Mouse (Mus musculus) neural tube, embryonic 13.5 days (tissue): ENCODE measurements around the gene March1. TPM values are rescaled to one million over a fixed set of nuclear protein-coding genes. Genes with fewer than 3 reads are reported as not detected.

Source experiments
- ATAC-seq: fragments of 200-750 bp; cut with Nextera tagmentation; 2 replicates; pipeline ENCODE4 v1.8.0; 2017; ENCODE audit warnings: low read depth, mild to moderate bottlenecking, moderate TSS enrichment, moderate library complexity
- H3K27ac ChIP-seq: fragments of 300-500 bp; sonication (generic); replicated peaks from 2 replicates; pipeline ENCODE4 v1.5.1; 2015; ENCODE audit warnings: moderate library complexity, mild to moderate bottlenecking, inconsistent platforms
- H3K27me3 ChIP-seq: fragments of 300-500 bp; sonication (generic); 2 replicates; pipeline ENCODE4 v1.6.1; 2015; ENCODE audit warnings: mild to moderate bottlenecking, inconsistent platforms
- H3K36me3 ChIP-seq: fragments of 300-500 bp; sonication (generic); 2 replicates; pipeline ENCODE4 v1.6.1; 2015; ENCODE audit warnings: mild to moderate bottlenecking, inconsistent platforms
- H3K4me1 ChIP-seq: fragments of 300-500 bp; sonication (generic); replicated peaks from 2 replicates; pipeline ENCODE4 v1.6.1; 2015; ENCODE audit warnings: inconsistent platforms
- H3K4me2 ChIP-seq: fragments of 300-500 bp; sonication (generic); 2 replicates; pipeline ENCODE4 v1.6.1; 2015; ENCODE audit warnings: inconsistent platforms, mild to moderate bottlenecking, moderate library complexity
- H3K4me3 ChIP-seq: fragments of 300-500 bp; sonication (generic); 2 replicates; pipeline ENCODE4 v1.5.1; 2015; ENCODE audit warnings: mild to moderate bottlenecking, inconsistent platforms
- H3K9ac ChIP-seq: fragments of 300-500 bp; sonication (generic); 2 replicates; pipeline ENCODE4 v1.6.1; 2015; ENCODE audit warnings: moderate library complexity, mild to moderate bottlenecking, inconsistent platforms
- H3K9me3 ChIP-seq: fragments of 300-500 bp; sonication (generic); 2 replicates; pipeline ENCODE4 v1.6.1; 2016; ENCODE audit warnings: inconsistent platforms
- WGBS: fragments of 180-500 bp; shearing (Covaris S2); methylation state at CpG from one replicate; pipeline ENCODE4 v1.1.7; 2015; 5-methylcytosine and 5-hydroxymethylcytosine counted together
- polyA plus RNA-seq: library from polyadenylated mRNA; unstranded; fragments of >200 nt; fragmentation: Nextera tagmentation; extraction: Ambion mirVana; gene quantifications from 2 replicates; pipeline ENCODE4 v1.2.1, GENCODE M21; 2015

Gene March1
- polyA plus RNA-seq, 1 experiment from 2014 or later: 23.8 TPM

DNA sequence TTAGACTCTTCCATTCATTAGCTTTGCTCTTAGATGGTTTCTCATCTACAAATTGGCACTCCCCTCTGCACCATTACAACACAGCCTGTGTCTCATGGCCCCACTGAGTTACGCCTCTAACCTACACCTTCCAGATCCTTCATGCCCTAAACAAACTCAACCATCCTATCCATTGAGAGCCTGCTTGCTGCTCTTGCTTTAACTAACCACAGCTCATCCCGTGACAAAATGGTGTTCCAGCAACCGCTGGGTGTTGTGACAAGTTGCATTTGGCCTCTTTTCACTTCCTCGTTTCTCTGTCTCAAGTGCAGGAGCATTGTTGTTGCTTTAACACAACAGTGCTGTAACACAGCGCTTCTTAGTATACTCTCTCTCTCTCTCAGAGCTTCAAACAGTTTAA is 826.4 kb downstream of the March1 start:
- Histone ChIP-seq H3K9me3 (no peaks in the 10 kb centered on the region), H3K4me3 (no peak overlapping the region), H3K9ac (no peak overlapping the region), H3K27me3 (no peaks in the 10 kb centered on the region), H3K27ac (no peak overlapping the region), H3K36me3 (no peaks in the 10 kb centered on the region), H3K4me1 (no peaks in the 10 kb centered on the region), H3K4me2 (no peak overlapping the region)
- no peak for ATAC-seq
- 78% methylated on average over 5 of the region's 5 CpGs for WGBS

GRCm38 (mm10) chr8:66445351-66445750 is 827.7 kb downstream of the March1 start:
- Histone ChIP-seq H3K27ac (no peak overlapping the region), H3K4me2 (no peak overlapping the region), H3K4me3 (no peak overlapping the region), H3K9ac (no peak overlapping the region), H3K9me3 (no peaks in the 10 kb centered on the region), H3K4me1 (no peaks in the 10 kb centered on the region), H3K36me3 (no peaks in the 10 kb centered on the region), H3K27me3 (no peaks in the 10 kb centered on the region)
- ATAC-seq: no peak
- 76% methylated on average over 3 of the region's 3 CpGs for WGBS

GRCm38 (mm10) chr8:66450691-66451090 is 833.0 kb downstream of the March1 start:
- no peaks in the 10 kb centered on the region for H3K36me3 ChIP-seq
- H3K27ac ChIP-seq: no peak overlapping the region
- 40% methylated on average over 5 of the region's 5 CpGs for WGBS
- no peak overlapping the region for H3K4me2 ChIP-seq
- H3K9ac ChIP-seq: no peak overlapping the region
- H3K9me3 ChIP-seq: no peaks in the 10 kb centered on the region
- H3K4me1 ChIP-seq: no peaks in the 10 kb centered on the region
- ATAC-seq: no peak
- H3K4me3 ChIP-seq: no peak overlapping the region
- H3K27me3 ChIP-seq: no peaks in the 10 kb centered on the region

- Histone ChIP-seq H3K27me3 (no peaks in the 10 kb centered on the region), H3K4me3 (no peak overlapping the region), H3K4me2 (no peak overlapping the region), H3K36me3 (no peaks in the 10 kb centered on the region), H3K4me1 (no peaks in the 10 kb centered on the region), H3K27ac (no peak overlapping the region), H3K9ac (no peak overlapping the region), H3K9me3 (no peaks in the 10 kb centered on the region)
- ATAC-seq: no peak
Measured at GRCm38 (mm10) chr8:66457057-66457456, 839.4 kb downstream of the March1 start.

- H3K4me3 ChIP-seq: no peak overlapping the region
- H3K27ac ChIP-seq: no peak overlapping the region
- H3K4me1 ChIP-seq: no peaks in the 10 kb centered on the region
- no peaks in the 10 kb centered on the region for H3K9me3 ChIP-seq
- ATAC-seq: no peak
- no peak overlapping the region for H3K4me2 ChIP-seq
- H3K27me3 ChIP-seq: no peaks in the 10 kb centered on the region
- peaks cover 5% of the 10 kb centered on the region for H3K36me3 ChIP-seq
- no peak overlapping the region for H3K9ac ChIP-seq
- WGBS: 91% methylated on average over 3 of the region's 3 CpGs
Measured at GRCm38 (mm10) chr8:66469821-66470220, 852.1 kb downstream of the March1 start.

DNA sequence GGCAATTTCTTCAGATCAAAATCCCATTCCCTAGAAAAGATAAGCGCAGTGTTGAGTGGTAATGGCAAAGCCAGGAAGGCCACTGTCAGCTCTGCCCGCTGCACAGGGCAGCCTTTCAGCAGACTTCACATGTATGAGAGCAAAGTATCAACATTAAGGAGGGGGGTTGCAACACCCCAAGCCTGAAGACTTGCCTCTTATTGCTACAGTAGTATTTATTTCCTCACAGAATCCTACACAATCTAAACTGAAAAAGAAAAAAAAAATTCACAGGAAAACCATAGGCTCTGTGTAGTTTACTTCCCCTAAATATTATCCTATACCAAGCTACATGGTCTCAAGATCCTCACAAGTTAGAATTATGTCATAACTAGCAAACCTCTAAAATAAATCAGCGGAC is 859.2 kb downstream of the March1 start:
- Histone ChIP-seq H3K9ac (no peak overlapping the region), H3K27me3 (no peaks in the 10 kb centered on the region), H3K27ac (no peak overlapping the region), H3K9me3 (no peaks in the 10 kb centered on the region), H3K4me2 (no peak overlapping the region), H3K4me3 (no peak overlapping the region), H3K4me1 (no peaks in the 10 kb centered on the region), H3K36me3 (peaks cover 66% of the 10 kb centered on the region)
- 96% methylated on average over 3 of the region's 3 CpGs for WGBS
- no peak for ATAC-seq

DNA sequence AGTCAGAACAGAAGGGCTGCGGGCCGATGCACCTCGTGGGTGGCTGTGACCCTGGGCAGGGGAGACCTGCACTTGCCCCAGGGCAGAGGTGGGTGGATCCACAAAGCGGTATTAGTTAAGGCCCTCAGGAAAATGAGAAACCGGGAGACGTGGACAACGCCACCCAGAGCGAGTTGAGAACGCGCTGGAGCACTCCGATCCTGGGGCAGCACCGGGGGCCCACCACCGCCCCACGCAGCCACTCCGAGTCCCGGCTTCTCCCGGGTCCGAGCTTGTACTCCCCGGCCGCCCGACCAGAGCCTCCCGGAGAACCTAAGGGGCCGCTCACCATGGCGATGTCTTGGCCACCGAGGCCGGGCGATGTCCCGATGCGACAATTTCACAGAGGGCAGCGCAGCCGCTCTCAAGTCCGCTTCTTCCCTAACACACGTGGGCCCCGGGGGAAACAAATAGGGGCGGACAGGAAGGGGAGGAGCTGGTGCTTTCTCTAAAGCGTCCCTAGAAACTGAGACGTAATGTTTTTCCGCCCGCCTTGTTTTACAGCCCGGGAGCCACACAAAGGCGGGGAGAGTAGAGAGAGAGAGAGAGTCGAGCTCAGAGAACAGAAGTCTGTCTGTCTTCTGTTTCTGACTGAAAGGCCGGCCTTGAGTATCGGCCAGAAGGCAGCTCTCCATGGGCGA is 868.5 kb downstream of the March1 start, which contains the start of gene Tma16:
Gene Tma16 (minus strand): TSS at position 447 of the 680 bp plus-strand sequence.
- no peaks in the 10 kb centered on the region for H3K27me3 ChIP-seq
- peaks cover 14% of the 10 kb centered on the region for H3K4me1 ChIP-seq
- peaks cover 24% of the 10 kb centered on the region for H3K36me3 ChIP-seq
- no peaks in the 10 kb centered on the region for H3K9me3 ChIP-seq
- peak within 1 kb of the TSS; percentile 86 for H3K4me3 ChIP-seq
- WGBS: under 1% methylated on average over 45 of the region's 45 CpGs
- H3K4me2 ChIP-seq: peak within 1 kb of the TSS; percentile 75
- peak within 1 kb of the TSS; percentile 90 for H3K9ac ChIP-seq
- ATAC-seq: peak; percentile 97
- H3K27ac ChIP-seq: peak within 1 kb of the TSS; percentile 81

DNA sequence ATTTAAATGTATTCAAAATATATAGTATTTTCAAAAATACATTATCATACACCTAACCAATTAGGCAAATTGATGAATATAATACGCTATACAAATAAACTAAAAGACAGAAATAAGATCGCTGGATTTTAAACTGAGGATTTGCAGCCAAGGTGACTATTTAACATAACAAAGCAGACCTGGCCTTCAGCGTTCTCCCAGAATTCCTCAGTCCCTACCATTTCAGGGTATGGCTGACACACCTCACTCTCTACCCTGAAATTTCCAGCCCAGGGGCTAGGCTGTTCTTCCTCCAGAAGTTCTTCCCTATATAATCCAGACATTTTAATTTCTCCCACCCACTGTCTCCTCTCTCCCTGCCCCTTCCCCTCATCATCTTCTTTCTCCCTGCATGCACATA is 870.9 kb downstream of the March1 start:
- Histone ChIP-seq H3K9me3 (no peaks in the 10 kb centered on the region), H3K36me3 (peaks cover 3% of the 10 kb centered on the region; the same call in 1 of the 2 replicates), H3K27me3 (no peaks in the 10 kb centered on the region), H3K27ac (no peak overlapping the region), H3K4me1 (peaks cover 14% of the 10 kb centered on the region), H3K9ac (no peak overlapping the region), H3K4me2 (no peak overlapping the region), H3K4me3 (no peak overlapping the region)
- WGBS: 50% methylated on average over 3 of the region's 3 CpGs
- no peak for ATAC-seq

- Histone ChIP-seq H3K36me3 (no peaks in the 10 kb centered on the region), H3K4me2 (no peak overlapping the region), H3K27me3 (no peaks in the 10 kb centered on the region), H3K27ac (no peak overlapping the region), H3K9ac (no peak overlapping the region), H3K4me3 (no peak overlapping the region), H3K4me1 (peaks cover 4% of the 10 kb centered on the region), H3K9me3 (no peaks in the 10 kb centered on the region)
- 85% methylated on average over 4 of the region's 4 CpGs for WGBS
- ATAC-seq: no peak
Measured at GRCm38 (mm10) chr8:66490624-66491023, 872.9 kb downstream of the March1 start.

DNA sequence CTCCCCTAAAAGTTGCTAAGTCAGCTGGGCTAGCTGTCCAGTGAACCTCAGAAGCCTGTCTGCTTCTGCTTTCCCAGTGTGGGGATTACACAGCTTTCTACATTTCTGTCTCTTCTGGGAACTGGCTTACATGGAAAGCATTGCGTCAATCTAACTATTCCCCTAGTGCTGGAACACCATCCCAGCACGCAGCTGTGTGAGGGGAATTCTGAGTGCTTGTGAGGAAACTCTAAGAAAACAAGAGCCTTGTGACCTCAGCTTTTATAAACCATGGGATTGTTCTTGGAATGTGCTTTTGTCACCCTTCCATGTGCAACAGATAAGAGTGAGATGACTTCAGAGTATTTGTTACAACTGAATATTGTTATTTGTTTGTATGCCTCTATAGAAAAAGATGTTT is 876.8 kb downstream of the March1 start:
- no peak overlapping the region for H3K4me2 ChIP-seq
- H3K36me3 ChIP-seq: no peaks in the 10 kb centered on the region
- H3K9ac ChIP-seq: no peak overlapping the region
- no peak for ATAC-seq
- no peaks in the 10 kb centered on the region for H3K9me3 ChIP-seq
- H3K4me3 ChIP-seq: no peak overlapping the region
- H3K27ac ChIP-seq: no peak overlapping the region
- 70% methylated on average over 2 of the region's 2 CpGs for WGBS
- no peaks in the 10 kb centered on the region for H3K27me3 ChIP-seq
- H3K4me1 ChIP-seq: no peaks in the 10 kb centered on the region

DNA sequence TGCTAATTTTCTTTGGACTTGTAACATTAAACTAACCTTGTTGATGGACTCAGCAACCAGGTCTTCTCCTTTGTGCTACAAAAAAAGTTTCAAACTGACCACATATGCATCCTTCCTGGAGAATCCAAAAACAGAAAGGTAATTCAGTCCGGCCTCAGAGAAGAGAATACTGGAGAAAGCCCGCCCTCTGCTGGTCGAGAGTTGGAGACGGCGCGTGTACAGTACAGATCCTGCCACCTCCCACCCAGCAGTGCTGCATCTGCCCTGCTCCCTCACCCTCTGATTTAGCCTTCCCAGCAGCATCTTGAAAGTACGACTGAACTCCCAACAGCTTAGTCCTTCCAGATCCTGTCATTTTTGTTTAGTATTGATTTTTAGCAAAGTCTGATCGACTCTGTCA is 878.0 kb downstream of the March1 start:
- WGBS: 10% methylated on average over 8 of the region's 8 CpGs
- Histone ChIP-seq H3K4me2 (no peak overlapping the region), H3K27ac (no peak overlapping the region), H3K4me3 (no peak overlapping the region), H3K36me3 (no peaks in the 10 kb centered on the region), H3K27me3 (no peaks in the 10 kb centered on the region), H3K9ac (no peak overlapping the region), H3K4me1 (no peaks in the 10 kb centered on the region), H3K9me3 (no peaks in the 10 kb centered on the region)
- ATAC-seq: peak; percentile 82

DNA sequence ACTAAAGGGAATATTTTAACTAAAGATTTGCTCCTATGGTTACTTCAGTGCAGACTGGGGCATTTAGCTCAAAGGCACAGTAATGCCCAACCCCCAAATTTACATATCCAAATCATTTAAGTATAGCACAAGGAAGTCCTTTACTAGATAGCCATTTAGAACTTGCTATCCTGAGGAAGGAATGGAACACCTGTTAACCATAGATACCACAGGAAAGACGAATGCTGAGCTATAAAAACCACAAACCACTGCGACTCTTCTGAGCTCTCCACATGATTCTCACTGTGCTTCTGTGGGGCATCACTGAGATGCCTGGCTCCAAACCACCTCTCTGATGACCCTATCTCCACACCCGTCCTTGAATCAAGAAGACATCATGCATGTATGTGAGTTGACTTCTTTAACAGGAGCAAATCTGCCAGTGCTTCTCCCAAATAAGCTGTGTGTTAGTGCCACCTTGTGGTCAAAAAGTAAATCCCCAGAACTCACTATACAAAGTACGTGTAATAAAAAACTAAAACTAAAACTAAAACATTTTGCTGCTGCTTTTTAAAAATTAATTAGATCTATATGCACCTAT is 879.4 kb downstream of the March1 start:
- WGBS: 36% methylated on average over 4 of the region's 4 CpGs
- ATAC-seq: peak; percentile 59; the same call in 1 of the 2 replicates
- Histone ChIP-seq H3K27ac (no peak overlapping the region), H3K4me3 (no peak overlapping the region), H3K36me3 (no peaks in the 10 kb centered on the region), H3K4me2 (no peak overlapping the region), H3K27me3 (no peaks in the 10 kb centered on the region), H3K9me3 (no peaks in the 10 kb centered on the region), H3K4me1 (no peaks in the 10 kb centered on the region), H3K9ac (no peak overlapping the region)

GRCm38 (mm10) chr8:66503381-66503780 is 885.7 kb downstream of the March1 start:
- Histone ChIP-seq H3K4me2 (no peak overlapping the region), H3K4me3 (no peak overlapping the region), H3K27ac (no peak overlapping the region), H3K9me3 (no peaks in the 10 kb centered on the region), H3K27me3 (no peaks in the 10 kb centered on the region), H3K36me3 (no peaks in the 10 kb centered on the region), H3K4me1 (no peaks in the 10 kb centered on the region), H3K9ac (no peak overlapping the region)
- 71% methylated on average over 2 of the region's 2 CpGs for WGBS
- ATAC-seq: no peak
